Mouse (Mus musculus) intestine, postnatal 0 days (tissue): ENCODE results near the gene Eomes. TPM values are rescaled to one million over a fixed set of nuclear protein-coding genes. Genes with fewer than 3 reads are reported as not detected.

Experiments
- ATAC-seq: fragments of 200-750 bp; cut with Nextera tagmentation; 2 replicates; pipeline ENCODE4 v1.8.0; 2017; ENCODE audit warnings: mild to moderate bottlenecking, moderate TSS enrichment, moderate library complexity
- H3K27ac ChIP-seq: fragments of 300-500 bp; sonication (generic); 2 replicates; pipeline ENCODE4 v1.5.1; 2014; ENCODE audit warnings: mild to moderate bottlenecking, low read depth, low read length, moderate library complexity
- H3K27me3 ChIP-seq: fragments of 300-500 bp; sonication (generic); replicated peaks from 2 replicates; pipeline ENCODE4 v1.6.1; 2014; ENCODE audit warnings: low read length, mixed read lengths; ENCODE audit not compliant: control insufficient read depth, insufficient read depth
- H3K36me3 ChIP-seq: fragments of 300-500 bp; sonication (generic); 2 replicates; pipeline ENCODE4 v1.6.1; 2014; ENCODE audit warnings: mild to moderate bottlenecking, moderate library complexity; ENCODE audit not compliant: control insufficient read depth, insufficient read depth
- H3K4me1 ChIP-seq: fragments of 300-500 bp; sonication (generic); replicated peaks from 2 replicates; pipeline ENCODE4 v1.6.1; 2014; ENCODE audit warnings: antibody characterized with exemption, low read length, mixed read lengths; ENCODE audit not compliant: control insufficient read depth, insufficient read depth
- H3K4me2 ChIP-seq: fragments of 300-500 bp; sonication (generic); replicated peaks from 2 replicates; pipeline ENCODE4 v1.6.1; 2014; ENCODE audit warnings: low read depth, mild to moderate bottlenecking, moderate library complexity
- H3K4me3 ChIP-seq: fragments of 300-500 bp; sonication (generic); 2 replicates; pipeline ENCODE4 v1.5.1; 2014; ENCODE audit warnings: low read depth, low read length
- H3K9ac ChIP-seq: fragments of 300-500 bp; sonication (generic); 2 replicates; pipeline ENCODE4 v1.6.1; 2014; ENCODE audit warnings: mild to moderate bottlenecking, low read depth, low read length
- H3K9me3 ChIP-seq: fragments of 300-500 bp; sonication (generic); 2 replicates; pipeline ENCODE4 v1.6.1; 2016; ENCODE audit warnings: mixed run types; ENCODE audit not compliant: control insufficient read depth
- CTCF ChIP-seq: sonication (generic); IDR thresholded peaks from 2 replicates; pipeline ENCODE4 v1.5.1; 2016; ENCODE audit warnings: low read depth, mild to moderate bottlenecking, control low read depth, antibody characterized with exemption, moderate library complexity
- WGBS: fragments of 180-500 bp; shearing (Covaris S2); extraction: QIAGEN DNeasy Blood & Tissue Kit; methylation state at CpG from one replicate; pipeline ENCODE4 v1.1.7; 2014; 5-methylcytosine and 5-hydroxymethylcytosine counted together
- polyA plus RNA-seq: library from polyadenylated mRNA; unstranded; fragments of >200 nt; fragmentation: Nextera tagmentation; extraction: Ambion mirVana; gene quantifications from 2 replicates; pipeline ENCODE4 v1.2.1, GENCODE M21; 2015

Eomes gene
- polyA plus RNA-seq, 1 experiment from 2014 or later: not detected

DNA sequence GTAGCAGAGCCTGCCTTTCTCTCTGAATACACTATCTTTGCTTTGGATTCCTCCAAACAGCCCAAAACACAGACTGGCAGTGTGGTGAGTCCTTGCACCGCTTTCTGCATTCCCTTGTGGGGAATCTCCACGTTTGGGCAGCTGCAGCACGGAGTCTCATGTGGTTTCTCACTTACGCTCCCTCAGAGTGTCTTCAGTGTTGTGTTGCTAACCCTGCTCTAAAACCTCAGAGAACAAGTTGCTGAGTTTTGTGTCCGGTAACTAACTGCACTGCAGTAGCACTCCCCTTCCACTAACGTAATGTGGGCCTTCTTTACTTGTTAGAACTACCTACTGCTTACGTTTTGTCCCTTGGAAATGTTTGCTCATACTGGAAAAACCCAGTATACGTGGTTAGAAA lies 41.1 kb downstream of the Eomes start:
- no peak for ATAC-seq
- Histone ChIP-seq H3K27me3 (no peaks in the 10 kb centered on the region), H3K36me3 (peaks cover 34% of the 10 kb centered on the region), H3K9me3 (no peaks in the 10 kb centered on the region), H3K4me2 (no peak overlapping the region), H3K4me1 (no peaks in the 10 kb centered on the region; the same call in 1 of the 2 replicates), H3K9ac (no peak overlapping the region), H3K27ac (no peak overlapping the region), H3K4me3 (no peak overlapping the region)
- TF ChIP-seq CTCF: no peak
- 71% methylated on average over 8 of the region's 8 CpGs for WGBS

DNA sequence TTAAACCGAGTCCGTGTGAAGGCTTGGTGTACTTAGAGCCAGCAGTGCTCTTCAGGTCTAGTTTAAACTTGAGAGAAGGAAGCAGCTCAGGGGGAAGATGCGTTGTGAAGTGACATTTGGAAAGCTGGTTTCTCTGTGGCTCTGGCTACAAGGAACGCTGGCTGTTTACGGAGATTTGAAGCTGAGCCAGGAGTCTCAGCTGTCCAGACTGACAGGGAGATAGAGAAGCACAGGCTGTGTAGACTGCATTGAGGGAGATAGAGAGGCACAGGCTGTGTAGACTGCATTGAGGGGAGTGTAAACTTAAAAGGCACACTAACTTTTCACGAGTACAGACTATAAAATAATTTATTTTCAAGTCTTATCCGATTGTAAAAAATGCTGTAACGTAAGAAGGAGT lies 42.0 kb downstream of the Eomes start:
- H3K27me3 ChIP-seq: no peaks in the 10 kb centered on the region
- H3K4me1 ChIP-seq: no peaks in the 10 kb centered on the region; the same call in 1 of the 2 replicates
- no peak for ATAC-seq
- TF ChIP-seq CTCF: no peak
- no peak overlapping the region for H3K4me3 ChIP-seq
- H3K4me2 ChIP-seq: no peak overlapping the region
- WGBS: 40% methylated on average over 8 of the region's 8 CpGs
- peaks cover 34% of the 10 kb centered on the region for H3K36me3 ChIP-seq
- H3K9ac ChIP-seq: no peak overlapping the region
- no peak overlapping the region for H3K27ac ChIP-seq
- no peaks in the 10 kb centered on the region for H3K9me3 ChIP-seq

DNA sequence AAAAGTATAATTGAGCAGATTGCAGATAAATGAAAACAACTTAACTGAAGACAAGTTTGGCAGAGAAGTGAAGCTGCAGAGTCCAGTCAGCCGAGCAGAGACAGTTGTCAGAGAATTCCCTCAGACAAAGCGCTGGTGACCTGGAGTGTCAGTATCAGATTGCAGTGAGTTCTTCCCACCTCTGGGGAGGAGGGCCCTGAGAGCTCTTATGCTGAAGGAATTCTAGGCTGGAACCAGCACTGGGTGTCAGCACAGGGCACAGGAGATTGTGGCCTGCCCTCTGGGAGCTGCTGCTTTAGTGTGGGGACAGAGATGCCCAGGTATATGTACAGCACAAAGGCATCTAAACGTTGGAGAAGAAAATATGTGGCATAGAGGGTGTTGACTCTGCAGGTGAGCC lies 42.8 kb downstream of the Eomes start:
- 44% methylated on average over 3 of the region's 3 CpGs for WGBS
- no peak overlapping the region for H3K9ac ChIP-seq
- TF ChIP-seq CTCF: no peak
- H3K27me3 ChIP-seq: no peaks in the 10 kb centered on the region
- ATAC-seq: no peak
- no peak overlapping the region for H3K27ac ChIP-seq
- H3K4me1 ChIP-seq: no peaks in the 10 kb centered on the region; the same call in 1 of the 2 replicates
- H3K4me3 ChIP-seq: no peak overlapping the region
- H3K9me3 ChIP-seq: no peaks in the 10 kb centered on the region
- peaks cover 36% of the 10 kb centered on the region for H3K36me3 ChIP-seq
- no peak overlapping the region for H3K4me2 ChIP-seq

- TF ChIP-seq CTCF: no peak
- Histone ChIP-seq H3K9ac (no peak overlapping the region), H3K4me2 (no peak overlapping the region), H3K9me3 (no peaks in the 10 kb centered on the region), H3K36me3 (peaks cover 38% of the 10 kb centered on the region), H3K27ac (no peak overlapping the region), H3K4me1 (no peaks in the 10 kb centered on the region; the same call in 1 of the 2 replicates), H3K4me3 (no peak overlapping the region), H3K27me3 (no peaks in the 10 kb centered on the region)
- ATAC-seq: no peak
- WGBS: 91% methylated on average over 8 of the region's 8 CpGs
Observed at GRCm38 (mm10) chr9:118521659-118522058, 43.6 kb downstream of the Eomes start.

DNA sequence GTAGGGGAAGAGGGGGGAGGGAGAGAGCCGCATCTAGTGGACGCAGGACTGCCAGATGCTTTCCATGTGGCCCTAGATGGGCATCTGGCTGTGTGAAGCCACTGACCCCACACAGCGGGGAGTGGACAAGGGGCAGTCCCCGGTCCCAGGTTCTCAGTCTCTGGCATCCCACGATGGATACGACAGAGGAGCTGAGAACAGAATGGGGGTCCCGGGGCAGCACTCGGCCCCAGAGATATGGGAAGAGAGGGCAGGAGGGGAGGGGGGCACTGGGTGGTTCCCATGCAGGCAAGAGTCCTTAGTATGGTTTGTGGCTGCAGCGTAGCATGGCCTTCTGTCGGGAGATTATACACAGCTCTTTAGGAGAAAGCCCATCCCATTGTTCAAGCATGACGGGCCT lies 45.7 kb downstream of the Eomes start:
- TF ChIP-seq CTCF: no peak
- Histone ChIP-seq H3K27ac (no peak overlapping the region), H3K4me3 (no peak overlapping the region), H3K9me3 (no peaks in the 10 kb centered on the region), H3K9ac (no peak overlapping the region), H3K36me3 (peaks cover 58% of the 10 kb centered on the region), H3K4me2 (no peak overlapping the region), H3K27me3 (no peaks in the 10 kb centered on the region), H3K4me1 (no peaks in the 10 kb centered on the region; the same call in 1 of the 2 replicates)
- WGBS: 93% methylated on average over 11 of the region's 11 CpGs
- no peak for ATAC-seq

DNA sequence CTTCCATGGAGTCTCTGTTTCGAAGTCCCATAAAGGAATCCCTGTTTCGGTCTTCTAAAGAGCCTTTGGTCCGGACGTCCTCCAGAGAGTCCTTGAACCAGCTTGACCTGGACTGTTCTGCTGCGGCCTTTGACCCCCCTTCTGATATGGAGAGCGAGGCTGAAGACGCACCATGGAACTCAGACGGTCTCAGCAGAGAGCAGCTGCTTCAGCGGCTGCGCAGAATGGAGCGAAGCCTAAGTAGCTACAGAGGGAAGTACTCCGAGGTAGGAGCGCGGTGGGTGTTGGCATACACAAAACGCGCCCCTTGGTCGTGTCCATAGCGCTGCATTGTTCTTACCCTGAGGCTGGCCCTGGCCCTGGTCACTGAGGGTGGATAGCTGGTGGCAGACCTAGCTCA lies 49.0 kb downstream of the Eomes start:
- Histone ChIP-seq H3K4me3 (no peak overlapping the region), H3K4me2 (no peak overlapping the region), H3K4me1 (no peaks in the 10 kb centered on the region), H3K27ac (no peak overlapping the region), H3K27me3 (no peaks in the 10 kb centered on the region), H3K36me3 (peaks cover 89% of the 10 kb centered on the region), H3K9ac (no peak overlapping the region), H3K9me3 (no peaks in the 10 kb centered on the region)
- WGBS: 82% methylated on average over 18 of the region's 18 CpGs
- ATAC-seq: no peak
- TF ChIP-seq CTCF: no peak

DNA sequence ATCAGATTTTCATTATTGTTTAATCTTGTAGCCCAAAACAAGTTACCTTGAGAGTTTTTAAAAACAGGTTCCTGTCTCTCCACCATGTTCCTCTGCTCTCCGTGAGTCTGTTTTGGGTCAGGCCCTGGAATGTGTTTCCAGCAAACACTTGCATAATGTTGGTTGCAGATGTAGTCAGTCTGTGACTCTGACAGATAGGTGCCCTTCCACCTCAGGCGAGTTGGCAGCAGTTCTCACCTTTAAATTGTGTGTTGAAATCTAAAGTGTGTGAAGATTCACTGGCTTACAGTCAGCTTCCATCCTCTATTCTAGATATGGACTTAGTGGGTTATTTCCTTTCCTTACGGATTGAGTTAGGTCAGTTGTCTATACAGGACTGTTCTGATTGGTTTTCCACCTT lies 51.8 kb downstream of the Eomes start:
- H3K36me3 ChIP-seq: peaks cover 86% of the 10 kb centered on the region
- no peak overlapping the region for H3K9ac ChIP-seq
- H3K4me1 ChIP-seq: no peaks in the 10 kb centered on the region
- ATAC-seq: no peak
- TF ChIP-seq CTCF: no peak
- H3K27me3 ChIP-seq: no peaks in the 10 kb centered on the region
- H3K4me2 ChIP-seq: no peak overlapping the region
- H3K4me3 ChIP-seq: no peak overlapping the region
- 78% methylated on average over 3 of the region's 3 CpGs for WGBS
- H3K9me3 ChIP-seq: no peaks in the 10 kb centered on the region
- no peak overlapping the region for H3K27ac ChIP-seq
